Mouse (Mus musculus): ENCODE data around the gene Kcnk4. TPM values are rescaled to one million over a fixed set of nuclear protein-coding genes. Genes with fewer than 3 reads are reported as not detected.

Gene Kcnk4
- polyA plus RNA-seq, 1 experiment, result 0.12 TPM

DNA sequence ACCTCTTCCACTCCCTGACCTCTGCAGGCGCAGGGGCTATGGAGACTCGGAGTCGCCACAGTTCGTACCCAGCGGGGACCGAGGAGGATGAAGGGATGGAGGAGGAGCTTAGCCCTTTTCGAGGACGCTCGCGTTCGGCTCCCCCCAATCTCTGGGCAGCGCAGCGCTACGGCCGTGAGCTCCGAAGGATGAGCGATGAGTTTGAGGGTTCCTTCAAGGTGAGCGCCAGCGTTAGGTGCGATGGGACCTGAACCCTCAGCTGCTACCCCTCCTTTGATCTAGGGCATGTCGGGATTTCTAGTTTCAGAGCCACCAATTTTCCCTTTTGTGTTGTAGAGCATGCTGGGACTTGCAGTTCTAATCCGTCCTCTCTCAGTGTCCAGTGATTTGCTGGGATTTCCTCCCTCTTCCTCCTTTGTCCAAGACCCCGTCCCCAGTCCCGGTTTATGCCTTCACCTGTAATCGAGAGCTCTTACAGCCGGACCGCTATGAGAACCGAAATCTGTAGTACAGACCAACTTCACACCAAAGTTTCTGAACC, 16.4 kb upstream of the Kcnk4 start:
- TF ChIP-seq POLR2A (IDR thresholded peaks at IDR 0.05; ENCODE audit: insufficient read length, low read depth) (peak; percentile 74), CEBPB (IDR thresholded peaks at IDR 0.05; ENCODE audit: insufficient read depth, poor library complexity, severe bottlenecking) (no peak), POLR2AphosphoS2 (IDR thresholded peaks at IDR 0.05; ENCODE audit: insufficient read length, low read depth) (peak; percentile 94), MYOG (IDR thresholded peaks at IDR 0.05; ENCODE audit: control insufficient read depth in 1 of 3, insufficient read depth in 1 of 3, insufficient read length in 2 of 3, low read depth in 2 of 3) (no peak)
- H3K4me3 ChIP-seq, result peak overlapping the region; percentile 86
- H3ac ChIP-seq (ENCODE audit: control insufficient read depth, insufficient read length), result peak overlapping the region; percentile 63
- H3K36me3 ChIP-seq (ENCODE audit: control insufficient read depth, insufficient read depth), result no peaks in the 10 kb centered on the region
- H3K27me3 ChIP-seq (ENCODE audit: control insufficient read depth, insufficient read depth, insufficient read length), result no peaks in the 10 kb centered on the region
- H3K4me2 ChIP-seq (ENCODE audit: low read depth), result peak overlapping the region; percentile 87
- H3K79me2 ChIP-seq (ENCODE audit: control insufficient read depth, insufficient read depth), result no peaks in the 10 kb centered on the region

DNA sequence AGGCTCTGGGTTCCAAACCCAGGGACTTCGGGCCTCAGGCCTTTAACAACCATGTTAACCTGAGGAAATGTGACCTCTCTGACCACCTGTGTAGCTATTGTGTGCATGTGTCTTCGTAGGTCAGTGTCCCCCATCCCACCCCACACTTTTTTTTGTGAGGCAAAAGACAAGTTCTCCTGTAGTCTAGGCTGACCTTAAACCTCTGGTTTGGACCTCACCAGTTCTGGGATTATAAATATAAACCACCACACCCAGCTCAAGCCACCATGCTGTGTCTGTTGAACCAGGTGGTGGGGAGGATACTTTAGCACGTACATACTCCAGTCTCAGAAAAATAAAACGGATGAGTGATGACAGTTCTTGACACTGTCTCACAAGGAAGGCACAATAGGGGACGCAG, 15.6 kb upstream of the Kcnk4 start:
- no peaks in the 10 kb centered on the region for H3K27me3 ChIP-seq (ENCODE audit: control insufficient read depth, insufficient read depth, insufficient read length)
- peak overlapping the region; percentile 86 for H3K4me3 ChIP-seq
- peak overlapping the region; percentile 87 for H3K4me2 ChIP-seq (ENCODE audit: low read depth)
- H3ac ChIP-seq (ENCODE audit: control insufficient read depth, insufficient read length), result peak overlapping the region; percentile 63
- H3K79me2 ChIP-seq (ENCODE audit: control insufficient read depth, insufficient read depth), result no peaks in the 10 kb centered on the region
- TF ChIP-seq POLR2AphosphoS2 (IDR thresholded peaks at IDR 0.05; ENCODE audit: insufficient read length, low read depth) (no peak), CEBPB (IDR thresholded peaks at IDR 0.05; ENCODE audit: insufficient read depth, poor library complexity, severe bottlenecking) (no peak), TCF12 (IDR thresholded peaks at IDR 0.05; ENCODE audit: insufficient read depth, poor library complexity, severe bottlenecking) (no peak), SRF (IDR thresholded peaks at IDR 0.05; ENCODE audit: control insufficient read depth, insufficient read length, low read depth) (no peak), REST (IDR thresholded peaks at IDR 0.05; ENCODE audit: insufficient read depth, insufficient read length) (no peak), MYOG (IDR thresholded peaks at IDR 0.05; ENCODE audit: control insufficient read depth in 1 of 3, insufficient read depth in 1 of 3, insufficient read length in 2 of 3, low read depth in 2 of 3) (no peak), TCF3 (IDR thresholded peaks at IDR 0.05; ENCODE audit: insufficient read length, low read depth) (no peak), POLR2A (IDR thresholded peaks at IDR 0.05; ENCODE audit: insufficient read length, low read depth) (no peak), E2F4 (IDR thresholded peaks at IDR 0.05; ENCODE audit: insufficient read depth) (no peak), MAX (IDR thresholded peaks at IDR 0.05; ENCODE audit: low read depth) (no peak), MYOD1 (IDR thresholded peaks at IDR 0.05; ENCODE audit: control insufficient read depth in 1 of 3, insufficient read length in 2 of 3, low read depth in 2 of 3) (no peak), USF1 (IDR thresholded peaks at IDR 0.05; ENCODE audit: low read depth) (no peak)
- H3K36me3 ChIP-seq (ENCODE audit: control insufficient read depth, insufficient read depth), result no peaks in the 10 kb centered on the region

DNA sequence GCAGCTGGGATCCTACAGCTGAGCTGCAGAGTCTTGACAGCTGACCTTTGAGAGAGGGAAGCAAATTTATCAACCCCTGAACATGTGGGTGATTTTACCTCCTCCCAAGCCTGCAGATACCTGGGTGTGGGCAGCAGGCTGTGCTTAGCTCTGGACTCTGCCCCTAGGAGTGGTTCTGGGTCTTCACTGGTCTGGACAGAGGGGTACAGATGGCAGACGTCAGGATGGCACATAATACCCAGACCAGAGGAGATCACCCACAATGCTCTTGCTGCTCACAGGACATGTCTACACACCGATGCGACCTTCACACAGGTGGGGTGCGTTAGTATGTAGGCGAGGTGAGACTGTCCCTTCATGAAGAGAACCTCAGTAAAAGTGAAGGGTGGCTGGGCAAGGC, 15.2 kb upstream of the Kcnk4 start:
- no peaks in the 10 kb centered on the region for H3K27me3 ChIP-seq (ENCODE audit: control insufficient read depth, insufficient read depth, insufficient read length)
- H3K36me3 ChIP-seq (ENCODE audit: control insufficient read depth, insufficient read depth), result no peaks in the 10 kb centered on the region
- H3K4me3 ChIP-seq, result peak overlapping the region; percentile 86
- no peaks in the 10 kb centered on the region for H3K79me2 ChIP-seq (ENCODE audit: control insufficient read depth, insufficient read depth)
- TF ChIP-seq MYOD1 (IDR thresholded peaks at IDR 0.05; ENCODE audit: control insufficient read depth in 1 of 3, insufficient read length in 2 of 3, low read depth in 2 of 3) (no peak), POLR2AphosphoS2 (IDR thresholded peaks at IDR 0.05; ENCODE audit: insufficient read length, low read depth) (peak; percentile 23), REST (IDR thresholded peaks at IDR 0.05; ENCODE audit: insufficient read depth, insufficient read length) (no peak), TCF12 (IDR thresholded peaks at IDR 0.05; ENCODE audit: insufficient read depth, poor library complexity, severe bottlenecking) (no peak), TCF3 (IDR thresholded peaks at IDR 0.05; ENCODE audit: insufficient read length, low read depth) (no peak), SRF (IDR thresholded peaks at IDR 0.05; ENCODE audit: control insufficient read depth, insufficient read length, low read depth) (no peak), CEBPB (IDR thresholded peaks at IDR 0.05; ENCODE audit: insufficient read depth, poor library complexity, severe bottlenecking) (no peak)
- H3ac ChIP-seq (ENCODE audit: control insufficient read depth, insufficient read length), result no peak overlapping the region
- no peak overlapping the region for H3K4me2 ChIP-seq (ENCODE audit: low read depth)

DNA sequence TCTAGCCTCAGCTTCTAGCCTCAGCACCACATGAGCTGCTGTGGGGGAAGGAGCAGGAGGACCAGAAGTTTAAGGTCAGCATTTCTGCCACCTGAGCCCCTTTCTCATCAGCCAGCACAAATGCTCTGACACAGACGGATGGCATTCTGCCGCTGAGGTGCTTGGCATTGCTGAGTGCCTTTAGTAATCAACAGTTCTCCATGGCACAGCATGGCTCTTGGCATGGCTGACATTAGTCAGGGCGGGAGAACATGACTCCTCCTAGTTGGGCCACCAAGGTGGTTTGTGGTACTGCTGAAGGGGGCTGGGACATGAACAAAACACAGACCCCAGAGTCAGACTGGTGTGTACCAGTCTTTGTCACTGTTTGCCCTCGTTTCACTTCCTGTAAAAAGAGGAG, 13.9 kb upstream of the Kcnk4 start:
- H3ac ChIP-seq (ENCODE audit: control insufficient read depth, insufficient read length), result no peak overlapping the region

DNA sequence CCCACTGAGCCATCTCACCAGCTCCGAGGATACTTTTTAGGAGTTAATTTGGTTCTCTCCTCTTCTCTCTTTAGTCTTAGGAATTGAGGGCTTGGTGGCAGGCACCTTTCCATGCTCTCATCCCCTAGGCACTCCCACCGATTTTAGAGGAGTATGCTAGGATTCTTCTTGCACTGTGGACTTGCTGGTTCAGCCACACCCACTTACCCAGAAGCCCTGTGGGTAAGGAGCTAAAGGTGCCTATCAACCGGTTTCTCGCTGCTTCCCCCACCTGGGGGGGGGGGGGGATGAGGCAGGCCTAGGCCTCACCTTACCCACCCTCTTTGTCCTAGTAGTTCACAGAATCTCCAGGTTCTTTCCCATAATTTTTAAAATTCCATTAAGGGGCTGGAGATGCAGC, 13.4 kb upstream of the Kcnk4 start:
- Histone ChIP-seq H3K79me2 (ENCODE audit: control insufficient read depth, insufficient read depth) (peaks cover 10% of the 10 kb centered on the region), H3K4me3 (no peak overlapping the region), H3ac (ENCODE audit: control insufficient read depth, insufficient read length) (no peak overlapping the region), H3K27me3 (ENCODE audit: control insufficient read depth, insufficient read depth, insufficient read length) (no peaks in the 10 kb centered on the region), H3K36me3 (ENCODE audit: control insufficient read depth, insufficient read depth) (no peaks in the 10 kb centered on the region), H3K4me2 (ENCODE audit: low read depth) (no peak overlapping the region)
- no peak for TF ChIP-seq SRF (IDR thresholded peaks at IDR 0.05; ENCODE audit: control insufficient read depth, insufficient read length, low read depth)
- TF ChIP-seq USF1 (IDR thresholded peaks at IDR 0.05; ENCODE audit: low read depth), result no peak
- TF ChIP-seq MYOD1 (IDR thresholded peaks at IDR 0.05; ENCODE audit: control insufficient read depth in 1 of 3, insufficient read length in 2 of 3, low read depth in 2 of 3), result no peak
- no peak for TF ChIP-seq POLR2AphosphoS2 (IDR thresholded peaks at IDR 0.05; ENCODE audit: insufficient read length, low read depth)

More for the DNA sequence above, 13.9 kb upstream of the Kcnk4 start:
- H3K27me3 ChIP-seq (ENCODE audit: control insufficient read depth, insufficient read depth, insufficient read length), result no peaks in the 10 kb centered on the region
- H3K4me2 ChIP-seq (ENCODE audit: low read depth), result no peak overlapping the region
- TF ChIP-seq USF1 (IDR thresholded peaks at IDR 0.05; ENCODE audit: low read depth), result no peak
- H3K4me3 ChIP-seq, result no peak overlapping the region
- H3K79me2 ChIP-seq (ENCODE audit: control insufficient read depth, insufficient read depth), result peaks cover 7% of the 10 kb centered on the region
- H3K36me3 ChIP-seq (ENCODE audit: control insufficient read depth, insufficient read depth), result no peaks in the 10 kb centered on the region

All from myocyte (in vitro differentiated cells).